Mouse (Mus musculus): ENCODE results near the gene Ttc28. TPM values are rescaled to one million over a fixed set of nuclear protein-coding genes. Genes with fewer than 3 reads are reported as not detected.

The Ttc28 gene
- polyA plus RNA-seq, 1 experiment from 2014 or later, result 24.7 TPM

DNA sequence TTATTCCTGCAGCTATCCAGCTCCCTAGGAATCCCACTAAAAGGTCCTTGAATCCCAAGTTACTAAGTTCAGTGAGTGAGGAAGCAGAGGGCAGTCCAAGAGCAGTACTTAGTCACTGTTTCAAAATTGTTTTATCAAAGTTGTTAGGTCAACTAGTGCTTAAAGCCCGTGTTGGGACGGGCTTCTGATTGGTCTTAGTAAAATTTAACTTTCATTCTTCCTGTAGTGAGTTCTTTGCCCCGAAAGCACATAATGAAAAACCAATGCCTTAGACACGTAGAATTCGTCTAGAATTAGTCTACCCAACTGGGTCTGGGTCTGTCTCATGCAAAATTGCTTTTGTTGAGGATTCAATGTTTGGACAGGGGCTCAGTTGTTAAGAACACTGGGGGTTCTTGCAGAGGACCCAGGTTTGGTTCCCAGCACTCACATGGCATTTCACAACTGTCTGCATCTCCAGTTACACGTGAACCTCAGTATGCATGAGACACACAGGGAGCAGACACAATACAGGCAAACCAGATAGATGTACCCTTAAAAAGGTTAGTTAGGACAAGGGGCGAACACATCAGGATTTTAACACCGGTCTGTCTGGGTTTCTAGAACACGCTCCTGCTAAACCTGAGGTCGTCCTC lies 450.3 kb downstream of the Ttc28 start:
- H3K4me1 ChIP-seq, result peaks cover 19% of the 10 kb centered on the region
- no peaks in the 10 kb centered on the region for H3K9me3 ChIP-seq
- 25% methylated on average over 10 of the region's 10 CpGs for WGBS
- peak overlapping the region; percentile 77 for H3K4me2 ChIP-seq (replicated peaks)
- H3K9ac ChIP-seq (replicated peaks), result peak overlapping the region; percentile 53
- peaks cover 11% of the 10 kb centered on the region for H3K36me3 ChIP-seq
- peak overlapping the region; percentile 94 for H3K4me3 ChIP-seq
- H3K27ac ChIP-seq (replicated peaks), result peak overlapping the region; percentile 67
- ATAC-seq (ENCODE audit: low FRiP score, low read depth), result no peak
- no peaks in the 10 kb centered on the region for H3K27me3 ChIP-seq

DNA sequence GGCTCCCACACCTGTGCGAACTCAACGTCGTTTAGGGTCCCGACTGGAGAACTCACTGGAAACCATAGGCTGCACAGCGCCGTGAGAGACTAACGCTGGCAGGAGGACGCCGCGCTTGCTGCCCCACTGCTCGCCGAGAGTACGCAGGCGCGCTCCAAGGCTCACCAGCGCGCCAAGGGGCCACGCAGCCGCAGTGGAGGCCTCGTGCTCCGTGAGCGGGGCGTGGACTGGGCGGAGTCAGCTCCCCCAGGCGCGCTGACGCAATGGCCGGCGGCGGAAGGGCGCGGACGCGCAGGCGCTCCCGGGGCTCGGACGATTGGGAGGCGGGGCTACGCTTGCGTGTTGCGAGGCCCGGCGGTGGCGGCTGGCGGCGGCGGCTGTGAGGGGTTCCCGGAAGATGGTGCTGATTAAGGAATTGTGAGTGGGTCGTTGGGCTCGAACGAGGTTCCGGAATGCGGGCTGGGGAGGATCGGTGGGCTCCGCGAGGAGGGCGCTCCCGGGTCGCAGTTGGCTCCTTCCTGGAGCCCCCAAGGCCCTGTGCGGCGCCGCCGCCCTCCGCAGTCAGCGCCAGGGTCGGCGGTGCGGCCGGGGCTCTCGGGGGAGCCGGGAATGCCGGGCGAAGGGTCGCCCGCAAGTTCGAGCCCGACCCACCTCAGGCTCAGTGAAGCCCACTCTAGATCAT lies 451.0 kb downstream of the Ttc28 start, which contains the start of gene Pitpnb:
Gene Pitpnb (plus strand): TSS at position 347 of the 682 bp plus-strand sequence.
- H3K4me1 ChIP-seq, result peaks cover 19% of the 10 kb centered on the region
- whole genome bisulfite sequencing, result under 1% methylated on average over 74 of the region's 78 CpGs
- peak within 1 kb of the TSS; percentile 97 for H3K9ac ChIP-seq (replicated peaks)
- no peaks in the 10 kb centered on the region for H3K27me3 ChIP-seq
- peak within 1 kb of the TSS; percentile 77 for H3K4me2 ChIP-seq (replicated peaks)
- peak within 1 kb of the TSS; percentile 83 for H3K27ac ChIP-seq (replicated peaks)
- peak; percentile 99 for ATAC-seq (ENCODE audit: low FRiP score, low read depth)
- no peaks in the 10 kb centered on the region for H3K9me3 ChIP-seq
- peaks cover 15% of the 10 kb centered on the region for H3K36me3 ChIP-seq
- peak within 1 kb of the TSS; percentile 94 for H3K4me3 ChIP-seq

DNA sequence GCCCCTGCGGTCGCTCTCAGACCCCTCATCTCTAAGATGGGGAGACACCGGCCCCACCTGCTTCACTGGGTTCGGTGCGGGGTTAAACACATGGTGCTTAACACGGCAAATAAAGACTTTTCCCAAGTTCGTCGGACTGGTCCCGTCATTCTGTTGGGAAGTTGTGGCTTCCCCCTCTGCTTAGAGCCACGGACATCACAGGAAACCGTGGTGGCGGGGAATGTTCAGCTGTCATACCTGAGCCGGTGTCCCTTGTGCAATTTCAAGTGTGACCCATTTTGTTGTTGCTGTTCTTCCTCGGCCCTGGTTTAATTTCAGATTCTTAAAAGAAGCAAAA lies 451.5 kb downstream of the Ttc28 start:
- Histone ChIP-seq H3K4me1 (peaks cover 19% of the 10 kb centered on the region), H3K36me3 (peaks cover 18% of the 10 kb centered on the region), H3K9ac (replicated peaks) (peak overlapping the region; percentile 97), H3K9me3 (no peaks in the 10 kb centered on the region), H3K4me3 (peak overlapping the region; percentile 94), H3K27ac (replicated peaks) (peak overlapping the region; percentile 83), H3K27me3 (no peaks in the 10 kb centered on the region), H3K4me2 (replicated peaks) (peak overlapping the region; percentile 77)
- under 1% methylated on average over 14 of the region's 14 CpGs for WGBS
- ATAC-seq (ENCODE audit: low FRiP score, low read depth), result no peak

DNA sequence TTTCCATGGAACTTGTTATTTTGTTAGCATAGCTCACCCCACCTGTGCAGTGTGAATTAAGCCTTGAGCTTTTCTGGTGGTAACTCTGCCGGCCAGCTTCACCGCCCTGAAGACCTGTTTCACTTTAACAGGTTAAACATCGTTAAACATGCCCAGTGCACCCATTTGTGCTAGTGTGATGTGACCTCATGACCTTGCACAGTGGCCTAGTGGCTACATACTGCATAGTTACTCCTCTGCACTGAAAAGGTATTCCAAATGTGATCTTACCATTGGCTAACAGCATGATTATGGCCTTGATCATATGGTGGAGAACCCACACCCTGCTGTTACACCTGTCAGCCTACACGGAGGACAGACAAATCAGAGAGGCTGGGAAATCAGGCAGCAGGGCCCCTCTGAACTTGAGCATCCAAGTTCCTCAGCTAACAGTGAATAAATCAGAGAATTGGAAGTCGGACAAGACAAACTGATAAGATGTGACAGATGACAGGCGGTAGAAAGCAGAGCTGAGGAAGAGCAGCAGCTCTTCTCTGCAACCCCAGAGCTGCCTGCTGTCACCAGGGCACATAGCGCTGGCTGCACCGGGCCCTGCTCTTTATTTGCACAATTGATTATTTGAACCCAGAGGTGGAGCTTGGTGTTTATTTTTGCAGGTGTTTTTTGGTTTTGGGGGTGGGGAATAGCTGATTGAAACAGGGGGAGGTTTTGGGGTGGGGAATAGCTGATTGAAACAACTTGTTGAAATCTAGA lies 456.5 kb downstream of the Ttc28 start:
- Histone ChIP-seq H3K27me3 (no peaks in the 10 kb centered on the region), H3K4me1 (peaks cover 14% of the 10 kb centered on the region), H3K4me3 (no peak overlapping the region), H3K36me3 (peaks cover 63% of the 10 kb centered on the region), H3K27ac (replicated peaks) (no peak overlapping the region), H3K9ac (replicated peaks) (no peak overlapping the region), H3K4me2 (replicated peaks) (no peak overlapping the region), H3K9me3 (no peaks in the 10 kb centered on the region)
- WGBS, result 95% methylated on average over 8 of the region's 8 CpGs
- no peak for ATAC-seq (ENCODE audit: low FRiP score, low read depth)

MicroRNA genes within 50 kb of the gene (microRNA counts, 519-probe panel; counts per million panel counts)
- 2,331 counts per million, percentile 5 among the panel's probes with 10 or more counts for microRNA mmu-miR-701

Small RNA genes within 50 kb of the gene (microRNA-seq; reads per million reads assigned to microRNA genes)
- gene Mir701, result 202 reads per million, percentile 61 among the genes with 10 or more reads in this experiment

Other genes starting within 250 kb of the Ttc28 start
- 44.7 and 55.9 TPM in 2 replicates for gene Noc4l, start 226.4 kb upstream of the Ttc28 start, polyA plus RNA-seq (2016; fragmentation: Nextera tagmentation; extraction: Ambion mirVana)
- 35.5 and 37.6 TPM in 2 replicates for gene Ddx51, start 226.4 kb upstream of the Ttc28 start, polyA plus RNA-seq (2016; fragmentation: Nextera tagmentation; extraction: Ambion mirVana)
- 61.7 and 67.4 TPM in 2 replicates for gene Ep400, start 109.1 kb upstream of the Ttc28 start, polyA plus RNA-seq (2016; fragmentation: Nextera tagmentation; extraction: Ambion mirVana)
- 26.8 and 27.9 TPM in 2 replicates for gene Pus1, start 99.1 kb upstream of the Ttc28 start, polyA plus RNA-seq (2016; fragmentation: Nextera tagmentation; extraction: Ambion mirVana)
- gene Ulk1, start 69.7 kb upstream of the Ttc28 start, polyA plus RNA-seq (2016; fragmentation: Nextera tagmentation; extraction: Ambion mirVana), result 36.5 and 37.5 TPM in 2 replicates
- 20.5 and 21.6 TPM in 2 replicates for gene Hscb, start 40.0 kb upstream of the Ttc28 start, polyA plus RNA-seq (2016; fragmentation: Nextera tagmentation; extraction: Ambion mirVana)
- gene Chek2, start 39.8 kb upstream of the Ttc28 start, polyA plus RNA-seq (2016; fragmentation: Nextera tagmentation; extraction: Ambion mirVana), result 24.2 and 28.7 TPM in 2 replicates